In genomic region chrX:94544923-94545322, GRCm38 (mm10) we compare ENCODE assay signal across 9 mouse cellular contexts. TPM values are rescaled to one million over a fixed set of nuclear protein-coding genes. Genes with fewer than 3 reads are reported as not detected.
A peak's percentile ranks its signal among the peaks of the same experiment; 100 is the strongest.
DNase-seq lines count a peak whose midpoint lies in the region; ATAC-seq and TF ChIP-seq lines count a peak whose summit lies in the region.
"Had no signal": no experiment of that assay in that cellular context is flagged by ENCODE, and none has a peak within 500 bp of the region (broad histone marks: within the 10 kb centered on the region; RNA-seq: fewer than 3 reads in every experiment).

No protein-coding gene starts in this region.

- no peak for ATAC-seq in hindbrain, embryonic 14.5 days (ENCODE audit: low FRiP score)
- ATAC-seq in intestine, embryonic 15.5 days: no peak

- H3K9ac ChIP-seq in hindbrain, embryonic 14.5 days: no peak overlapping the region
- no peak overlapping the region for H3K9ac ChIP-seq in intestine, embryonic 15.5 days

- no peak overlapping the region for H3K4me2 ChIP-seq in hindbrain, embryonic 14.5 days (replicated peaks)
- no peak overlapping the region for H3K4me2 ChIP-seq in intestine, embryonic 15.5 days (replicated peaks)

- peaks cover 9% of the 10 kb centered on the region for H3K4me1 ChIP-seq in hindbrain, embryonic 14.5 days (replicated peaks; ENCODE audit: control insufficient read depth, insufficient read depth, low read length)
- H3K4me1 ChIP-seq in intestine, embryonic 15.5 days (replicated peaks): no peaks in the 10 kb centered on the region

- intact Hi-C loops in gastrocnemius, adult 2 months (cut with DNase I): loop anchor here (5.0 to 10.0 kb wide), 3 partner anchors 113 to 260 kb away; partner anchors contain the start of genes Apoo and Fam90a1b

- WGBS in hindbrain, embryonic 14.5 days: 25% methylated on average over 1 of the region's 1 CpGs
- WGBS in intestine, embryonic 15.5 days: 28% methylated on average over 1 of the region's 1 CpGs

- H3K27me3 ChIP-seq in hindbrain, embryonic 14.5 days (ENCODE audit: control insufficient read depth, insufficient read depth, low read length): no peaks in the 10 kb centered on the region; the same call in 1 of the 2 replicates
- H3K27me3 ChIP-seq in intestine, embryonic 15.5 days (replicated peaks): no peaks in the 10 kb centered on the region

- H3K36me3 ChIP-seq in hindbrain, embryonic 14.5 days (replicated peaks; ENCODE audit: control insufficient read depth, insufficient read depth): peaks cover 4% of the 10 kb centered on the region
- no peaks in the 10 kb centered on the region for H3K36me3 ChIP-seq in intestine, embryonic 15.5 days

- H3K27ac ChIP-seq in gastrocnemius, adult 2 months: no peak overlapping the region
- peak overlapping the region; percentile 79 for H3K27ac ChIP-seq in hindbrain, embryonic 14.5 days
- no peak overlapping the region for H3K27ac ChIP-seq in intestine, embryonic 15.5 days
- H3K27ac ChIP-seq: macrophage had no signal

- TF ChIP-seq CTCF in gastrocnemius, adult 2 months (IDR thresholded peaks at IDR 0.05): peak; percentile 54

- no peak for DNase-seq in gastrocnemius, adult 2 months
- DNase-seq in gastrocnemius, postnatal 4 days (ENCODE audit: low spot score in 2 of 2): no peak
- peak; percentile 20 for DNase-seq in thymus, postnatal 4 days
- DNase-seq in thymus, postnatal 10 days (ENCODE audit: low spot score in 2 of 2): no peak
- peak; percentile 65 for DNase-seq in hindbrain, embryonic 14.5 days (ENCODE audit: low spot score)
- DNase-seq in naive thymus-derived CD4-positive, alpha-beta T cell, adult 2 months (ENCODE audit: low read depth): peak; percentile 5
- no peak for DNase-seq in gastrocnemius, adult 8-10 months (ENCODE audit: low spot score in 2 of 2)

- no peak overlapping the region for H3K4me3 ChIP-seq in gastrocnemius, adult 2 months
- H3K4me3 ChIP-seq in hindbrain, embryonic 14.5 days (replicated peaks; ENCODE audit: low read length): no peak overlapping the region
- H3K4me3 ChIP-seq in intestine, embryonic 15.5 days (replicated peaks): no peak overlapping the region

- no peaks in the 10 kb centered on the region for H3K9me3 ChIP-seq in hindbrain, embryonic 14.5 days (ENCODE audit: control insufficient read depth, low read length)
- no peaks in the 10 kb centered on the region for H3K9me3 ChIP-seq in intestine, embryonic 15.5 days

RNA-seq across cellular contexts. Expression of gene Maged1, which starts 3.0 kb away (rescaled TPM):
- total RNA-seq in gastrocnemius, adult 2 months (2021): 10 to 100 TPM; 16.1 to 28.9 TPM
- total RNA-seq in gastrocnemius, postnatal 4 days (2021): 100 to 1,000 TPM; 304 to 318 TPM
- 1,087 and 1,146 TPM in 2 replicates for polyA plus RNA-seq in hindbrain, embryonic 14.5 days (2014; fragmentation: Nextera tagmentation; extraction: Ambion mirVana)
- total RNA-seq in gastrocnemius, adult 8-10 months (2022): 10 to 100 TPM; 10.6 to 16.0 (median 13.1) TPM
- polyA plus RNA-seq in intestine, embryonic 15.5 days (2015; fragmentation: Nextera tagmentation; extraction: Ambion mirVana): 378 and 406 TPM in 2 replicates

Comparison
In these comparisons a context has a peak if more than half of its experiments do, and no peak if none do; other contexts are left out.
1. DNase-seq: peak in thymus, postnatal 4 days (single experiment), hindbrain, embryonic 14.5 days (single experiment) and naive thymus-derived CD4-positive, alpha-beta T cell, adult 2 months (single experiment); none in gastrocnemius, adult 2 months (single experiment), gastrocnemius, postnatal 4 days (0 of 2), thymus, postnatal 10 days (0 of 2) and gastrocnemius, adult 8-10 months (0 of 2).
2. RNA of gene Maged1, which starts 3.0 kb away (total RNA-seq): 304 to 318 TPM in gastrocnemius, postnatal 4 days; 16.1 to 28.9 TPM in gastrocnemius, adult 2 months and 10.6 to 16.0 TPM in gastrocnemius, adult 8-10 months; every median in the first group is over 10 times any median in the second.